Mouse (Mus musculus) frontal cortex, adult (tissue): ENCODE measurements around the gene Dab1.

Experiments used
- ATAC-seq: cut with Nextera tagmentation; 2 replicates; pipeline ENCODE4 v1.9.2; 2017; ENCODE audit warnings: mild to moderate bottlenecking, moderate library complexity, mixed read lengths; ENCODE audit not compliant: low TSS enrichment

The Dab1 gene

DNA sequence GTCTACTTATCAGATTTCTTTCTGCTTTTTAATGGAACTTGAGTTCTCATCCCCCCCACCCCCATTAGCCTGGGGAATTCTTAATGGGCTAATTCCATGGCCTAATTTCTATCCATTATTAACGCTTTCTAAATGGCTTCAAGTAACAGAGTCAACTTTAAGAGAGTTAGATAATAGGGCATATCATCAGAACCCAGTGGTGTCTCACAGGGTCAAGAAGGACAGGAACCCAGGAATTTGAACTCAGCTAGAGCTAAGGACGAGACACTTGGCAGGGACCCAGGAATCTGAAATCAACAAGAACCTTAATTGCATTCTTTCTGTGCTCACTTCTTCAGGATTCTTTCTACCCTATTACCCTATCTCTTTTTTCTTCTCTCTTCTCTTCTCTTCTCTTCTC lies 968.7 kb downstream of the Dab1 start:
- no peak for ATAC-seq

DNA sequence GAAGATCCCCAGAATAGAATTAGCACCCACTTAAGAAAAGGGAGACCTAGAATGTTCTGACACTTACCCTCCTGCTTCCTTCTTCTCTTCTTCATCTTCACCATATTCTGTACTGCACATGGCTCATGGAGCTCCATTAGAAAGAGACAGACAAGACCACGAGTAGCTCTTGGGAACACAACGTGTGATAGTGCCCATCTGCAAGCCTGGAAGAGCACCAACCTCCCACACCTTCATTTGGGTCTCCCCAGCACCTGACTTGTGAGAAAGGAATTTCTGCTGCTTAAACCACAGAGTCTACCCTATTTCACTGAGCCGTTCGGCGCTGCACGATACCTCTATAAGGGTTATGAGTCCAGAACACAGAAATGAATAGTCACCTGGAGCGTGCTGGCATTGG lies 977.8 kb downstream of the Dab1 start:
- ATAC-seq = peak; percentile 39

DNA sequence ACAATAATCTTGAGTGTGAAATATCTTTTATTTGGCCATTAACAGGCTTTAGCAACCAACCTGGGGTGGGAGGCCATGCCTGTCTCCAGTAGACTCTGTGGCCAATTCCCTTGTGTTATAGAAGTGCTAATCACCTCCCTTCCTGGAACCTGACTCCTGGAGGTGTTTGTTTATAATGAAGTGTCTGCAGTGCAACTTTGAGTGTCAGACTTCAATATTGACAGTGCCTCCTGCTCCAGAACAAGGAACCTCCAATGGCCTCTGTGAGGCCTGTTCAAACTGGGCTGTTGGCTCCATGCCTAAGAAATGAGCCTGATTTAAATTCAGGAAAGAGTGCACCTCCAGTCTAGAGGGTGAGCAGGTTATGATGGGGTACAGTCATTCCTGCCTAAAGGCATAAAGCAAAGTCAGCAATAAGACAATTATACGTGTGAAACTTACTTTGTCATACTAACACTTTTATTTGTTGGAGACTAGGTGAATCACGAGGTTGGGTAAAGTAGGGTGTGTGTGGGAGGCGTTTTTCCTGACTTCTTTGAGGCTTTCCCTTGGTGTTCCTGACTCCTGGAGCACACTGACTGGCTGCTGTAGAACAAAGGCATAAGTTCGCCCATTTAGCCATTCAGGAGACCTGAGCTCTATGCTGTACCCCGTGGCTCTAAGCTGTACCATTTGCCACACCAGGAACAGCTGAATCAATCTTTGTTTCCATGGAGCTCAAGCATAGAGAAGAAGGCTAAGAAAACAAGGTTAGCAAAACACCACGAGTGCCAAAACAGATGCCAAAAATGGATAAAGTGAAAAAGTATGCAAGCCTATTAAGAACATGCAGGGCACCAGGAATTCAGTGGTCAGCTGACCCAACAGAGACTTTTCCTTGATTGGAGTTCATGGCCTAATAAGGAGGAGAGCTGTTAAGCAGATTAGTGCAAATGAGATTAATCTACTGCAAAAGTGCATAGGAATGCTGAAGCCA lies 978.6 kb downstream of the Dab1 start:
- peak; percentile 33; the same call in 1 of the 2 replicates for ATAC-seq

DNA sequence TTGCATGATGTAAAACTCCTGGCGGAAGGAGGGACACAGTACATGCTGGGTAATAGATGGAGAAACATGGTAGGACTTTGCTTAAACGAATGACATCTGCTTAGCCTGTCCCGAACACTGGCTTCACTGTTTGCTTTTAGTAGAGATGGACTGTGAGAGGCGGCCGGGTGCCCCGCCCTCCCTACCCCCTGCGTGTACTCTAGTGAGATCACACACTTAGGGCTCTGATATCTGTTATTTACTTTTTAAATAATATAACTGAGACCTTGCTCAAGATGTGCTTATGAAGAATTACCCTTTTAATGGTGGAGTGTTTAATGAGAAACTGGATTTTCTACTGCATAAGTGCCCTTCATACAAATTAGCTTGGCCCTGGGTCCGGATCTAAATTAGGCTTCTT lies 983.6 kb downstream of the Dab1 start:
- no peak for ATAC-seq

DNA sequence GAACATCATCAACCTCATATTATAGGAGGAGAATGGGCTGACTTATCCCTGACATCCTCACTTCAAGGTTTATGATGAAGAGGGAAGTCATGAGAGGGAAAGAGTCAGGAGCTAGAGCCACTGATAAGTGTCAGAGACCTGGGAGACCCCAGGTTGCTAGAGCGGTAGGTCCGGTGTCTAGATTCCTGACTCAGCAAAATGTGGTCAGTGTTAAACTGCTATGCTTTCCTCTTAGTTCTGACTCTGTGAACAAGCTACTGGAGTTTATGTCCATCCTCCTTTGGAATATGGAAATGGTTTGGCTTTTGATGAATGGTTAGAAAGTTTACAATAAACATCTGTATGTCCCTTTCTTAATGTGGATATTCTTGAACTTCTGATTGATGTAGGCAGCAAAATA lies 985.1 kb downstream of the Dab1 start:
- ATAC-seq = no peak

DNA sequence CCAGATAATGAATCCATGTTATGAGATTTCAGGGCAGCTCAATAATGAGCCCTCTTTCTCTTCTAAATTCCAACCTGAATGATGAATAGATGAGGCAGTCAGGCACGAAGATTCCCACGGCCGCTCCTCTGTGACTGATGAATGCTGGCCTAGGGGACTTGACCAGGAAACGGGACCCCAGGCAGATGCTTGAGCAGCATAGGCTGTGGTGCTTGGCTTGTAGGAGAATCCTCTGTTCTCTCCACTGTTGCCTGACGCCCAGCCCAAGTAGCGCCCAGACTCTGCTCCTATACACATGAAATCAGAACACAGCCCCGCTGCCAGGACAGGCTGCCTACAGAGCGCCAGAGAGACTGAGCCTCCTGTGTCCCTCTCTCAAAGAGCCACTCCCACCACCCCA lies 987.7 kb downstream of the Dab1 start:
- ATAC-seq = no peak

DNA sequence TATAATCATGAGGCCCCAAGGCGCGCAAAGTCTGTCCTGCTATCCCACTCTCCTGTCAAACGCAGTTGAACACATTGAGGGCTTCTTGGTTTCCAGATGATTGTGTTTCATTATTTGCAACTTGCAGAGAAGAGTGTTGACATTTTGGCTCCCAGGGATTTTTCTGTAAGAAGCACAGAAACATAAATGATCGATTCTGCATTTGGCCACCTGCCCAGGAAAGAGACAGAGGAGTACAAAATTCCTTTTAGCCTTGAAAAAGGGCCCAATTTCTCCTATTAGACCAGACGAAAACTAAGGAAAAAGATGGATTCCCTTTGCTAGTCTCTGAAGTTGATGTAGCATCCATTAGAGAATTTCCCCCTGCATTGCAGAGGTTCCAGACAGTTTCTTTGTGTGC lies 988.5 kb downstream of the Dab1 start:
- no peak for ATAC-seq

DNA sequence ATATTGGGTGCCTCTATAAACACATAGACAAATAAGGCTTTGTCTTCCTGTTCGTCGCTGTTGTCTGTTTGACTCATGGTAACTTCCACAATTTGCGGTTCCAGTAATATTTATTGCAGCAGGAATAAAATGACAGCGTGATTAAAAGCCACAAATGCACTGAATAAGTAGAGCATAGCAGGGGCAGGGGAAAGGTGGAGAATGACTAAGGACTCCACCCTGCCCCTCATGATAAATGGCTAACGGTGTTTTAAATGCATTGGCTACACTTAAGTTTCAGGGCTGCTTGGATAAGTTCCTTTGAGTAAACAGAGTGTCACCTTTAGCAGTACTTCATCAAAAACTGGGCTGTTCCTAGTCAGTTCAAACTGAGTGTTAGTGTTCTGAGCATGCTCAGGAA lies 1000.3 kb downstream of the Dab1 start:
- ATAC-seq = no peak

DNA sequence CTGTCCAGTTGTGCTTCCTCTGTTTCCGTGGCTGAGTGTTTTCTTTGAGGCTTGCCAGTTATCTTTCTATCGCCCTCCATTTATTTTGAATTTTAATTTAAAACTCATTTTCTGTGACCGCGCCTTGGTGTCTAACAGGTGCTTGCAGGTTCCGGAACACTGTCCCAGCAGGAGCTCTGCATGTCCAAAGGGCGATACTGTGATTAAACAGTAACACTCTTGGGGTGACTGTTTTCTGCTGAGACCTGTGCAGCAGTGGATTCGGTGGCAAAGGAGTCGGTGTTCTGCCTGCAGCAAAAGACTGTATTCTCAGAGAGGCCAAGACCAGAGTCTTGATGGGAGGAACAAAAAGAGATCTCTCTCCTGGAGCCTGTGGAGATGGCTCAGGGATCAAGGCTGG lies 1006.2 kb downstream of the Dab1 start:
- no peak for ATAC-seq

DNA sequence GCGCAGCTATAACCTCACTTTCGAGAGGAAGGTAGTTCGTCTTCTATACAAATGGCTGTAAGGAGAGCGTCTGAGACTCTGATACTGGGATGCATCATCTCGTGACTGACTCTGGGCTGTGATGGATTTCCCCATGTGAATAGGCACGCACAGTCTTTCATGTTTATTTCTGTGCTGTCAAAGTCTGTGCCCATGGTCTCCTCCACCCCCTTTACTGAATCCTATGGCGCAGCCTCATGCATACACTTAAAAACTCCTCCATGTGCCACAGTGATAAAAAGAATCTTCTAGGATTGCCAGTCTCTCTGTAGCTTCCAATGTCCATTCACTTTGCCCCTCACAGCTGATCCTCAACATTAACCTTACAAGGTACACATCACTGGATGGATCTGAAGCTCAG lies 1009.5 kb downstream of the Dab1 start:
- ATAC-seq = peak; percentile 52; the same call in 1 of the 2 replicates

DNA sequence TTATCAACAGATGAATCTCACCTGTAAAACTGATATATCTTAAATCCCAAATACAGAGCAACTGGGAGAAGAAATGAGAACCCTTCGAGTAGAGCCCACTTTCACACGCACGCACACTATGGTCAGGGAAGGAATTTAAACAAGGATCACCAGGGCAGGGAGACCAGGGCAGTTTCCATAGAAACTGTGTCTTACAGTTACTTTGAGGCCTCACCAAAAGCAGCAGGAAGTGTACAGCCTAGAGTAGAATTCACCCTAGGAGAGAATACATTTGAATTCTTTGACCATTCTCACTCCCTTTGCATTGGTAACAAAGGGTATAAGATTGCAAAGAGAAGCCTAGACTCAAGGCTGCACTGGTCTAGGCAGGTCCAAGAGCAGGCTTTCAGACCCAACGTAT lies 1017.9 kb downstream of the Dab1 start:
- no peak for ATAC-seq

DNA sequence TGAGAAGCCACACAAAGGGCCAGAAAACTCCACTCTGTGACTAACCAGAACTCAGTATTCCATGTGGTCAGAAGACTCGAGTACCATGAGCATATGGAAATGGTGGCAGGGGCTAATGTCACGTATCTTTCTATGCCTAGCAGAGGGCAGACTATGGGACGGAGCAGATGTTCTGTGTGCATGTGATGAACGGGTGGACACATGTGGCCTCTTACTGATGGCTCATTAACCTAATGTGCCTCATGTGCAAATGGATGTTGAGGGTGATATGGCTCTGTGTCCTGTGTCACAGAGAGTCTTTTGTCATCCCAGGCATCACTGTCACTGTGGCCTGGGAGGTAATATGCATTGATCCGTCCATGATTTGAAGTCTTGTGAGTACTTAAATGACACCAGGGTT lies 1021.5 kb downstream of the Dab1 start:
- ATAC-seq = no peak

DNA sequence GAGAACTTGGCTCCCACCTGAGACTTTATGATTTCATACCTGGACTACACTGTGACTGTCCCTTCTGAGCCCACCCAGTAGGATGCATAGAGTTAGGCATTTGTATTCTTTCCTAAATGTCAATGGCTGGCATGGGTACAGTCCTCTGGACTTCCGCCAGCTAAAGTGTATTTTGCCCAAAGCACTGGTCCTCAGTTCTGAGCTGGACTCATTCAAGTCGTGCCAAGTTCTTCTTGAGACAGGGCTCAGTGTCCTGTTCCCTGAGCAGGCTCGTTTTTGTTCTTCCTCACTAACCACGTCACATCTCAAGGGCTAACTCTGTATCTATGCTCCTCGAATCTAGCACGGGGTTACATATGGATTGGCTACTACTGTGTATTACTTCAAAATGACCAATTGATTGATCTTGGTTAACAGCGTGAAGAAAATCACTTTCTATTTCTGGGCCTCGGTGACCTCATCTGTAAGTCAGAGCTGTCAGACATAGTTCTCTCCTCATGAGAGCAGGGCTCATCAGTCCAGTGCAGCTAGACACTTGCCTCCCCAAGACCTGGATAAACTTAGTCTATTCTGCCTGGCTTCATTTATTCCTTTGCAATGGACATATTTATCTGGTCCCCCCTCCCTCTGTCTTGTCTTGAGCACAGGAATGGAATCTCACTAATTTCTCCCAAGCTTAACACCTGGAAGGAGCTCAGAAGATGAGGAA lies 1023.8 kb downstream of the Dab1 start:
- ATAC-seq = 0 out of 2 replicates have a peak, but pooled peaks have one; percentile 13

DNA sequence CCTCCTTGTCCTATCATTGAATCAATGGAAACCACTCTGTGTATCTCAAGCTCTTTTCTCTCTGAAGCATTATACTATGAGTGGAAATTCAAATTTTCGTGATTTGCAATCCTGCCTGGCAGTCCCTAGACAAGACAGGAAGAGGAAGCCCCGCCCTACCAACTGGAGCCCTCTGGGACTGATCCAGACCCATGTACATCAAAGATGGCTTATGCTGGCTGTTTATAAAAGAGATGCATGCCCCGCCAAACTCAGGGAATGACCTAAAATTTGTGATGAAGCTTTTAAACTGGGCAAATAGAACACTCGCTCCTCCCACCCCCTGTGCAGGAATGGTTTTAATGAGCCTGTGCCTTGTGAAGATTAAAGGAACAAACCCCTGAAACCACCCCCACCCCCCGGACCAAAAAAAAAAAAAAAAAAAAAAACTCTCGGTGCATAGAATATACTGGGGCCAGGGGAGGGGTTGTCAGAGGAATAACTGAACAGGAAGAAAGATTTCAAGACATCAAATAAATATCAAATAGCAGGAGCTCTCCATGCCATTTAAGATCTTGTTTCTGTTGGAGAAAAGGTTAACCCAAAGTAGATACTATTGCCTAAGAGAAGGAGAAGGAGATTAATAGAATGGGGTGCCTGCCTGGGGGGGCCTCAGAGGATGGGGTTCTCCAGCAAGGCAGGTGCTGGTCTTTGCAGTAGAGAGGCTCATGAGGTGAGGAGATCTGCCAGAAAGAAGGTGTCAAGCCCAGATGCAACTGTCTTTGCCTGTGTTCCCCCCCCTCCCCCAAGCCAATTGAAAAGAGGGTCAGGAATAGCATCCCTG lies 1024.6 kb downstream of the Dab1 start:
- peak; percentile 76 for ATAC-seq

DNA sequence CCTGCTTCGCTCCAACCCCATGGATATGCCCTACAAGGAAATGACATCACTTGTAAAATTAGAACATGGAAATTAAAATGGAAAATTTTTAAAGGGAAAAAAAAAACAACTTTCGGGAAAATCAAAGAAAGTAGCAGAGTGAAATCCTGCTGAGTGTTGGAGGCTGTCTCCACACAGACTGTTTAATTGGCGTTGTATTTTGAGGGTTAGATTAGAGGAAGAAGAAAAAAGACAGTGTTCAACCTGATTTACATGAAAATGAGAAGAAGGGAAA lies 1025.1 kb downstream of the Dab1 start:
- no peak for ATAC-seq

DNA sequence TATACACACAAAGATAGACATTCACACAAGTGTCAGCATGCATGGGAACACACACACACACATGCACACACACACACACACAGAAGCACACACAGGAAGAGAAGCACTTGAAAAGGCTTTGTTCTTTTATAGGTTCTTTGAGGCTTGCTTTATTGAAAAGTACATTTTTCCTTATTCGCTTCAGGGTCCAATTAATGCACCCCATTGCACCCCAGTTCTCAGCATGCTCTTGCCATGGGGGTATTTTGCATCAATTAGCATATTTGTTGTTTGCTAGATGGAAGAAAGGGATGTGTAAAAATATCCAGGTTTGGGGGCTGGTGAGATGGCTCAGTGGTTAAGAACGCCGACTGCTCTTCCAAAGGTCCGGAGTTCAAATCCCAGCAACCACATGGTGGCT lies 1025.7 kb downstream of the Dab1 start:
- ATAC-seq = no peak

DNA sequence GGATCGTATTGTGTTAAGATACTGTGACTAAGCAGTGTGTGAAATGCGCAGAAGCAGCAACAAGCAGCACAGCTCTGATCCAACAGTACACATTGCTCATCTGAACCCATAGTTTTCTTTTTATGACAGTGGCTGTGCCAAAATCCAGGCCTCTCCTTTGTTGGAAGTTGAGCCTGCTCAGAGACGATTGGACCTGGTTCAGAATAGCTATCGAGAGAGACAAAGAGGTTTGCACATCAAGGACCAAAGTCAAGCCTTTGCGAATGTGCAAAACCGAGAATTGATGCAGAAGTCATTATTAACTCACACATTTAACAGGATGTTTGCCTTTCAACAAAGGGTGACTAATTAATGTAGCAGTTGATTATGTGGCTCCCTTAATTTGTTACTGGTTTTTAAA lies 1032.6 kb downstream of the Dab1 start:
- ATAC-seq = 0 out of 2 replicates have a peak, but pooled peaks have one; percentile 14

DNA sequence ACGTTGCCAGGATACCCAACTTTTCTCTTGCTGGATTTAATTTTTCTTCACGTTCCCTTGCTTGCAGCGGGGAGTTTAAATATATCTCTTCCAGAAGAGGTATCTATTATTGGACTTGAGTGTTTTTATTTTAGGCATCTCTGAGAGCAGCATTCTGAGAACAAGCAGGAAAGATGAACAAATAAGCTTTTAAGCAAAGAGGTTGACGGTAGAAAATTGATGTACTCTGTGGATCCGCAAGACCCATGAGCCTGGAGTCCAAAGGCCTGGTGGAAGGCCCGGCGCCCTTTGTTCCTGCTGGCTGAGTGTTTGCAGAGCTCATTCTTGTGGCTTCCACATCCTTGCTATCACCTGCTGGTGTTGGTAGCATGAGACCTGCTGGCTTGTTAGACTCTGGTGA lies 1037.6 kb downstream of the Dab1 start:
- ATAC-seq = peak; percentile 82

DNA sequence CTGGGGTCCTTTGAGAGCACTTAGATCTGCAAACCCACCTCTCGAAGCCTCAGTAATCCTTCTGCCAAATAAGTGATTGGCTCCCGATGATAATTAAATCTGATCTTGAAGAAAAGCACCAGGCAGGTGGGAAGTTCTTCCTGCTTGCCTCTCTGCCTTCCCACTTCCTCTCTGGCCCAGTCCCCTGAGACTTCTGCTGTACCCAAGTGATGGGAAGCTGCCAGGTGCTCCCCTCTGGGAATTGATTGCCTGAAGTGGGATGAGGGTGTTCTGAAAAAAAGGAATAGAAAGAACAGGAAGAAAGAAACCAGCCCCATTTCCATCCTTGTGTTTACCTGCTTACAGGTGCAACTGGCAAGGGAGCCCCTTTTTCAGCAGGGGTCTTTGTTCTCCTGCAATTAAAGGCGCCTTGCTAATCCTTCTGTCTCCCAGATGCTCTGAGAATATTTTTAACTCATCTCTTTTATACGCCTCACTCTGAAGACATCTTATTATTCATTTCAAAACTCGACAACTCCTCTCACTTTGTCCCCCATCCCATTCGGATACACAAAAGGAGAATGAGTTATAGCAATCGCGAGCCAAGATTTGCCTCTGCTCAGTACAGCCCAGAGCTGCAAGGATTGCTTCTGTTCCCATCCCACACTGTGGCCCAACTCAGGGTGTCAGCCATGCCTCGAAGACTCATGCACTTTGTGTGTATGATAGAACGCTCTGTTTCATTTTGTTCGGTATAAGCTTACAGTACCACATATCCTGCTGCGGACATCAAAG lies 1043.9 kb downstream of the Dab1 start:
- peak; percentile 82 for ATAC-seq

DNA sequence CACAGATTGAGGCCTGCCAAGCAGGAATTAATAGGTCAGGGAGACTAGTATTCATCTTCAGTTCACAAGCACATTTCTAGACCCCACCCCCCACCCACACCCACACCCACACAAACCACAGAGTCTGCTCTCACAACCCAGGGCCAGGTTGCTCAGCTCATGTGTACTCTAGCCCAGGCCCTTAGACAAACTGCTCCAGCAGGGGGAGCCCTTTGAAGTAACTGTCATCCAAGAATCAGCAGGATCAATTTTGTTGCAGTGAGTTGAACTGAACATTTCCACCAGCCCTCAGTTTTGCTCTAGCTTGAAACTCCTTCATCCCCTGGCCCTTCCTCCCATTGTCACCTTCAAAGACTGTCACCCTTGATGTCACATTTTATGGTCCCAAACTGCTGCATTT lies 1046.4 kb downstream of the Dab1 start:
- ATAC-seq = no peak

DNA sequence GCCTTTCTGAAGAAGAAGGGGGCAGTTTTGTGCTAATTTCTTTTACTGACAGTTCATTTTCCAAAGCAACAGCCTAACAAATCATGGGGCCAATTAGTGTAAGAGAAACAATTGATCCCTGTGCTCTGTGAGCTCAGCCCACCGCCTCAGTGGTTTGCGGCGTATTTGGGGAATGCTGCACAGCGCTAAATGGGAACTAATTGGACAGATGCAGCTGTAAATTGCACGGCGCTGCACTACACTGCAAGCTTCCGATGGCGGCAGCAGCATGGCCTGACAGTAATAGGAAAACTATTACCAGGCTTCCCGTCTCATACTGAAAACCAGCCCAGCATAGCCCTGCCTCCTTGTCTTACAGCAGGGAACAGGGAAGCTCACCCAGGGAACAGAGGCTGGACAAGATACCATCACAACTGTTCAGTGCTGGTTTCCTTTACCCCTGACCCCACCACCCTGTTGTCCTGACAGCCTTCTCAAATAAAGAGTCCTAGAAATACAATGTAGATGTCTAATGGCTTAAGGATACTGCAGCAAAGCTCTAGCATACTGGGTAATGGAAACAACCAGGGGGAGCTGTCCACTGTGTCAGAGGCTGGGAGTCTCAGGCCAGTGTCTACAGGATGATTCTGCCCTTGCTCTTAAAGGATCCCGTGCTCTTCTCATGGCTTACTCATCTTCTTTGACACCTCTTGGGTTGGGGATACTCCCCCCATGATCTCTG lies 1047.8 kb downstream of the Dab1 start:
- no peak for ATAC-seq
